Mouse (Mus musculus) heart, postnatal 0 days (tissue): ENCODE data around the gene Polr2h. TPM values are rescaled to one million over a fixed set of nuclear protein-coding genes. Genes with fewer than 3 reads are reported as not detected.

Source experiments
- ATAC-seq: fragments of 200-750 bp; cut with Nextera tagmentation; 2 replicates; pipeline ENCODE4 v1.8.0; 2017; ENCODE audit warnings: low read depth, moderate number of reproducible peaks, moderate library complexity; ENCODE audit not compliant: insufficient read depth
- DNase-seq: peaks from one replicate; pipeline ENCODE4 v3.0.0-alpha.2; 2016; ENCODE audit warnings: low spot score
- H3K27ac ChIP-seq: fragments of 300-500 bp; sonication (generic); 2 replicates; pipeline ENCODE4 v1.5.1; 2014; ENCODE audit warnings: low read depth, mild to moderate bottlenecking
- H3K27me3 ChIP-seq: fragments of 300-500 bp; sonication (generic); 2 replicates; pipeline ENCODE4 v1.6.1; 2014; ENCODE audit warnings: low read length, mixed read lengths; ENCODE audit not compliant: control insufficient read depth, insufficient read depth
- H3K36me3 ChIP-seq: fragments of 300-500 bp; sonication (generic); replicated peaks from 2 replicates; pipeline ENCODE4 v1.6.1; 2014; ENCODE audit warnings: low read length, mixed read lengths; ENCODE audit not compliant: control insufficient read depth, insufficient read depth
- H3K4me1 ChIP-seq: fragments of 300-500 bp; sonication (generic); 2 replicates; pipeline ENCODE4 v1.6.1; 2014; ENCODE audit warnings: antibody characterized with exemption; ENCODE audit not compliant: control insufficient read depth, insufficient read depth
- H3K4me2 ChIP-seq: fragments of 300-500 bp; sonication (generic); 2 replicates; pipeline ENCODE4 v1.6.1; 2014; ENCODE audit warnings: low read depth, mild to moderate bottlenecking, low read length, moderate library complexity
- H3K4me3 ChIP-seq: fragments of 300-500 bp; sonication (generic); 2 replicates; pipeline ENCODE4 v1.5.1; 2014; ENCODE audit warnings: low read depth, low read length
- H3K9ac ChIP-seq: fragments of 300-500 bp; sonication (generic); replicated peaks from 2 replicates; pipeline ENCODE4 v1.6.1; 2014; ENCODE audit warnings: low read depth, low read length, mixed read lengths
- H3K9me3 ChIP-seq: fragments of 300-500 bp; sonication (generic); replicated peaks from 2 replicates; pipeline ENCODE4 v1.6.1; 2016; ENCODE audit warnings: low read length; ENCODE audit not compliant: control insufficient read depth
- CTCF ChIP-seq: IDR thresholded peaks from 2 replicates; pipeline ENCODE4 v1.5.1; 2016; ENCODE audit warnings: antibody characterized with exemption, control low read depth, low read depth
- EP300 ChIP-seq: IDR thresholded peaks from 2 replicates; pipeline ENCODE4 v1.6.1; 2016; ENCODE audit warnings: antibody characterized with exemption, low read depth
- WGBS: fragments of 180-500 bp; shearing (Covaris S2); extraction: QIAGEN DNeasy Blood & Tissue Kit; methylation state at CpG from one replicate; pipeline ENCODE4 v1.1.7; 2014; 5-methylcytosine and 5-hydroxymethylcytosine counted together
- polyA plus RNA-seq: library from polyadenylated mRNA; unstranded; fragments of >200 nt; fragmentation: Nextera tagmentation; extraction: Ambion mirVana; gene quantifications from 2 replicates; pipeline ENCODE4 v1.2.1, GENCODE M21; 2015
- total RNA-seq: library from RNA; depleted of rRNA; stranded (reverse); fragments of >200 nt; gene quantifications from 2 replicates; pipeline ENCODE4 v1.2.3, GENCODE M21; 2014; ENCODE audit warnings: low replicate concordance

Gene Polr2h
- total and polyA plus RNA-seq, 2 experiments from 2014 or later = 8.6 to 35.7 TPM

DNA sequence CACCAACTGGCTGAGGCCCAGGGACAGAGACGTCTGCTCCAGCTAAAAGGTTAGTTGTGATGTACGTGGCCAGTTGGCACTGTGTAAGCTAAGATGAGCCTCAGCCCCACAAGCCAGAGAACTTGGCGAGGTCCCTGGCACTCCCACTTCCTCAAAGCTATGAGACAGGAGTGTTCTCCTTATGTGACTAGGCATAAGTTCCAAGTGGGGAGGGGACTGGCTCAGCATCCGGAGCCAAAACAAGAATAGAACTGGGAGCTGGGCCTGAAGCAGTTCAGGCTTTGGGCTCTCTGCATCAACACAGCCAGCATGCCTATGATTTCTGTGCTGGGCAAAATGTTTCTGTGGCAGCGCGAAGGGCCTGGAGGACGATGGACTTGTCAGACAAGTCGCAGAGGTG is 22.7 kb upstream of the Polr2h start:
- DNase-seq (peak; percentile 55), ATAC-seq (0 out of 2 replicates have a peak, but pooled peaks have one; percentile 5)
- TF ChIP-seq CTCF (no peak), EP300 (no peak)
- H3K27me3 ChIP-seq = no peaks in the 10 kb centered on the region
- H3K4me3 ChIP-seq = peak overlapping the region; percentile 35; the same call in 1 of the 2 replicates
- no peaks in the 10 kb centered on the region for H3K9me3 ChIP-seq
- H3K9ac ChIP-seq = no peak overlapping the region
- peak overlapping the region; percentile 63 for H3K27ac ChIP-seq
- H3K36me3 ChIP-seq = peaks cover 34% of the 10 kb centered on the region
- WGBS = 40% methylated on average over 8 of the region's 8 CpGs
- H3K4me1 ChIP-seq = peaks cover 18% of the 10 kb centered on the region
- peak overlapping the region; percentile 55 for H3K4me2 ChIP-seq

DNA sequence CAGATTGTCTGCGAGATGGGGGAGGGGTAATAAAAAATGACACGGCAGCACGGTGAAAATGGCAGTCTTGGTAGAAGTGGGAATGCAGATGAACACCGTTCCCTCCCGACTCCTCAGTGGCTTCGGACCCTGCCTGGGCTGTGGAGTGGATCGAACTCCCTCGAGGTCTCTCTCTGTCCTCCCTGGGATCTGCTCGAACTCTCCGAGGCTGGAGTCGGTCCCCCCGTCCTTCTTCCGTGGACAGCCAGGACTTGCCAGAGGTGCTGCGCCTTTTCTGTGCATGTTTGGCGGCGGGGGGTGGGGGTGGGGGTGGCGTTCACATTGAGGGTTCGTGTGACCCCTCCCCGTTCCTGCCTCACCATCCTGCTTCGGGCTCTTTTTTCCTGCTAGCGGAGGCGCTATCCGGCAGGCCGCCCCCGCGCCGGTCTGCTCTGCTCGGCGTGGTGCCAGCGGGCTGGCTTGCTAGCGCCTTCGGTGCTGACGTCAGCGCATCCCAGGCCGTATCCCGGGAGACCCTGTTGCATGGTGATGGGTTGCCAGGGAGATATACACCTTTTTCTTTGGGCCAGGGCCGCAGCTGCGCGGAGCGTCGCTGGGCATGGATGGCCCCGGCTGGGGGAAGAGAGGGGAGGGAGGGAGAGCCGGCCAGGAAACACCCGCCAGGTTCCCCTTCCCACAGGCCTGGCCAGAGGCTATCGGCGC is 21.7 kb upstream of the Polr2h start:
- no peaks in the 10 kb centered on the region for H3K9me3 ChIP-seq
- H3K4me1 ChIP-seq = peaks cover 18% of the 10 kb centered on the region
- 4% methylated on average over 44 of the region's 46 CpGs for WGBS
- DNase-seq = peak; percentile 73
- peak; percentile 60 for ATAC-seq
- H3K27me3 ChIP-seq = no peaks in the 10 kb centered on the region
- H3K27ac ChIP-seq = peak overlapping the region; percentile 63
- H3K9ac ChIP-seq = no peak overlapping the region; the same call in 1 of the 2 replicates
- H3K4me3 ChIP-seq = peak overlapping the region; percentile 35
- H3K4me2 ChIP-seq = peak overlapping the region; percentile 55
- TF ChIP-seq EP300 (peak; percentile 16; the same call in 1 of the 2 replicates), CTCF (no peak)
- H3K36me3 ChIP-seq = peaks cover 30% of the 10 kb centered on the region

DNA sequence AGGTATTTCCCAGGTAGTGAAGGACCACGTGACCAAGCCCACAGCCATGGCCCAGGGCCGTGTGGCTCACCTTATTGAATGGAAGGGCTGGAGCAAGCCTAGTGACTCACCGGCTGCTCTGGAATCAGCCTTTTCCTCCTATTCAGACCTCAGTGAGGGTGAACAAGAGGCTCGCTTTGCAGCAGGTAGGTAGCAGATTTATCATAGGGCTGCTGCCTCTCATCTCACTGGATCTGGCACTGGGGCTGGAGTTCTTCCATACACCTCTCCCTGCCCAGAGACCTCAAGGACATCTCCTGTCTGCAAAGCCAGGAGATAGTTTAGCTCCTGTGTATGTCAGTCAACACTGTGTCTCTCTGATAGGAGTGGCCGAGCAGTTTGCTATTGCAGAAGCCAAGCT is 18.2 kb upstream of the Polr2h start:
- peaks cover 24% of the 10 kb centered on the region; the same call in 1 of the 2 replicates for H3K36me3 ChIP-seq
- peaks cover 16% of the 10 kb centered on the region; the same call in 1 of the 2 replicates for H3K4me1 ChIP-seq
- no peak overlapping the region for H3K4me3 ChIP-seq
- TF ChIP-seq CTCF (no peak), EP300 (no peak)
- no peaks in the 10 kb centered on the region for H3K9me3 ChIP-seq
- ATAC-seq = no peak
- no peaks in the 10 kb centered on the region for H3K27me3 ChIP-seq
- WGBS = 67% methylated on average over 5 of the region's 5 CpGs
- DNase-seq = no peak
- H3K4me2 ChIP-seq = no peak overlapping the region
- no peak overlapping the region for H3K27ac ChIP-seq
- no peak overlapping the region for H3K9ac ChIP-seq

DNA sequence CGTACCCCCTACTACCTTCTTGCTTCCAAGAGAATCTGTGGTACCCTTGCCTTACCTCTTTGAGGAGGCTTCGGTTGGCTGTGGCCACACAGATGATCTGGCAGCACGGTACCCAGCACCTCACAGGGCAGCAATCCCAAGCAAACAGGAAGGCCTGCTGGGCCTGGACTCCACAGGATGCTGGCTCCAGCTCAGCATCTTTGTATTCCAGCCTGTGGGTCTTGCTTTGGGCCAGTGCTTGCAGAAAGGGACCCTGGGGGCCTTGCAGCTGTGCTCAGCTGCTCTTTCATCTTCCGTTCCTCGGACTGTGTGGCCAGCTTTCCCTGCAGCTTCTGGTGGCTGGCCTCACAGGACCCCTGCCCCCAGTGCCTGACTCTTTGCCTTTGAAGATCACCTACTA is 17.4 kb upstream of the Polr2h start:
- no peak overlapping the region for H3K4me2 ChIP-seq
- no peak for DNase-seq
- no peak for ATAC-seq
- no peak overlapping the region for H3K27ac ChIP-seq
- peaks cover 14% of the 10 kb centered on the region; the same call in 1 of the 2 replicates for H3K4me1 ChIP-seq
- TF ChIP-seq EP300 = no peak
- H3K9ac ChIP-seq = no peak overlapping the region
- H3K9me3 ChIP-seq = no peaks in the 10 kb centered on the region
- H3K36me3 ChIP-seq = peaks cover 24% of the 10 kb centered on the region; the same call in 1 of the 2 replicates
- H3K27me3 ChIP-seq = no peaks in the 10 kb centered on the region
- WGBS = 48% methylated on average over 5 of the region's 5 CpGs
- no peak overlapping the region for H3K4me3 ChIP-seq

DNA sequence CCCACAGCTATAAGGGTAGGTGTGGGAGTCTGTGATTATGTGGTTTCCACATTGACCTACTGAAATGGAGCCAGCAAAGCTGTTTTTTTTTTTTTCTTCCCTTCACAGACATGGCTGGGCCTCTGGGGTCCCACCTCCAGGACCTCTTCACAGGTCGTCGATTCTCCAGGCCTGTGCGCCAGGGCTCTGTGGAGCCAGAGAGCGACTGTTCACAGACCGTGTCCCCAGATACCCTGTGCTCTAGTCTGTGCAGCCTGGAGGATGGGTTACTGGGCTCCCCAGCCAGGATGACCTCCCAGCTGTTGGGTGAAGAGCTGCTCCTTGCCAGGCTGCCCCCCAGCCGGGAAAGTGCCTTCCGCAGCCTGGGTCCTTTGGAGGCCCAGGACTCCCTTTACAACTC is 16.1 kb upstream of the Polr2h start:
- no peak overlapping the region for H3K4me3 ChIP-seq
- H3K27ac ChIP-seq = no peak overlapping the region
- no peaks in the 10 kb centered on the region for H3K9me3 ChIP-seq
- no peaks in the 10 kb centered on the region for H3K27me3 ChIP-seq
- ATAC-seq (no peak), DNase-seq (no peak)
- 0 out of 2 replicates have a peak, but pooled peaks cover 3% of the 10 kb centered on the region for H3K4me1 ChIP-seq
- peaks cover 24% of the 10 kb centered on the region; the same call in 1 of the 2 replicates for H3K36me3 ChIP-seq
- H3K9ac ChIP-seq = no peak overlapping the region
- no peak overlapping the region for H3K4me2 ChIP-seq
- no peak for TF ChIP-seq EP300
- TF ChIP-seq CTCF = no peak
- WGBS = 58% methylated on average over 7 of the region's 7 CpGs
